Mouse (Mus musculus) CH12.LX (cell line): ENCODE data around the gene Tgif2. TPM values are rescaled to one million over a fixed set of nuclear protein-coding genes. Genes with fewer than 3 reads are reported as not detected.

Source experiments
- DNase-seq: peaks from one replicate; pipeline ENCODE4 v3.0.0-alpha.2; 2013; ENCODE audit errors: extremely low read depth
- H3K27ac ChIP-seq: 2 replicates; pipeline ENCODE4 v1.5.1; 2012; ENCODE audit warnings: low read depth, mild to moderate bottlenecking, control low read depth, moderate library complexity; ENCODE audit not compliant: insufficient read depth
- H3K27me3 ChIP-seq: replicated peaks from 2 replicates; pipeline ENCODE3; 2012; ENCODE audit warnings: inconsistent platforms
- H3K36me3 ChIP-seq, 2 experiments: replicated peaks in 1 of 2; 2 replicates each; pipeline versions ENCODE3 to v1.6.1; 2012; ENCODE audit warnings: inconsistent platforms in 1 of 2, low read length in 1 of 2, mild to moderate bottlenecking in 1 of 2, mixed read lengths in 1 of 2, moderate library complexity in 1 of 2; ENCODE audit not compliant: control insufficient read depth in 1 of 2, insufficient read depth in 1 of 2
- H3K4me1 ChIP-seq, 2 experiments: 2 replicates each; pipeline ENCODE4 v1.6.1; 2012; ENCODE audit warnings: inconsistent platforms in 1 of 2, moderate library complexity in 1 of 2; ENCODE audit not compliant: insufficient read depth in 2 of 2, control insufficient read depth in 1 of 2
- H3K4me2 ChIP-seq: 2 replicates; pipeline ENCODE4 v1.6.1; 2012; ENCODE audit warnings: low read depth, mild to moderate bottlenecking, control low read depth; ENCODE audit not compliant: poor library complexity, insufficient read depth, severe bottlenecking
- H3K4me3 ChIP-seq, 3 experiments: fragments of 150-350 bp in 1 of 3; sonication (generic) in 1 of 3; replicated peaks in 1 of 3; 2 replicates each; pipeline versions ENCODE3 to v1.5.1; 2011 to 2012; ENCODE audit warnings: low read depth in 2 of 3, low read length in 2 of 3, mild to moderate bottlenecking in 2 of 3, moderate library complexity in 2 of 3, control low read depth in 1 of 3, improper control_type of control experiment in 1 of 3, inconsistent platforms in 1 of 3, mixed read lengths in 1 of 3; ENCODE audit not compliant: poor library complexity in 1 of 3
- H3K79me2 ChIP-seq: replicated peaks from 2 replicates; pipeline ENCODE4 v1.6.1; 2012; ENCODE audit warnings: mild to moderate bottlenecking, moderate library complexity; ENCODE audit not compliant: control insufficient read depth, poor library complexity, insufficient read depth, severe bottlenecking; ENCODE audit errors: extremely low read depth
- H3K9ac ChIP-seq: 2 replicates; pipeline ENCODE4 v1.6.1; 2012; ENCODE audit warnings: low read depth, mild to moderate bottlenecking, control low read depth, moderate library complexity; ENCODE audit not compliant: insufficient read depth
- H3K9me3 ChIP-seq: replicated peaks from 2 replicates; pipeline ENCODE3; 2012; ENCODE audit warnings: low read length, inconsistent platforms, mixed read lengths
- BHLHE40 ChIP-seq: IDR thresholded peaks from 2 replicates; pipeline ENCODE4 v1.6.1; 2011; ENCODE audit warnings: mild to moderate bottlenecking, low read depth, low read length, improper control_type of control experiment
- CHD2 ChIP-seq: IDR thresholded peaks from 2 replicates; pipeline ENCODE4 v1.6.1; 2011; ENCODE audit warnings: low read length, improper control_type of control experiment
- CTCF ChIP-seq, 2 experiments: IDR thresholded peaks in 1 of 2; conservative IDR thresholded peaks in 1 of 2; 2 replicates each; pipeline ENCODE4 v1.5.1; 2011 to 2012; ENCODE audit warnings: low read depth in 2 of 2, low read length in 2 of 2, improper control_type of control experiment in 1 of 2, inconsistent platforms in 1 of 2, mild to moderate bottlenecking in 1 of 2, moderate library complexity in 1 of 2
- E2F4 ChIP-seq: IDR thresholded peaks from 2 replicates; pipeline ENCODE4 v1.6.1; 2011; ENCODE audit warnings: low read depth, low read length, improper control_type of control experiment; ENCODE audit not compliant: insufficient replicate concordance
- JUN ChIP-seq: IDR thresholded peaks from 2 replicates; pipeline ENCODE4 v1.6.1; 2011; ENCODE audit warnings: low read depth, mild to moderate bottlenecking, low read length, improper control_type of control experiment, moderate library complexity; ENCODE audit not compliant: insufficient read depth
- MAZ ChIP-seq: IDR thresholded peaks from 2 replicates; pipeline ENCODE4 v1.6.1; 2012; ENCODE audit warnings: low read depth, mild to moderate bottlenecking, inconsistent platforms, low read length, improper control_type of control experiment, moderate library complexity
- MYC ChIP-seq: IDR thresholded peaks from 2 replicates; pipeline ENCODE4 v1.6.1; 2011; ENCODE audit warnings: low read depth, mild to moderate bottlenecking, improper control_type of control experiment, low read length
- NELFE ChIP-seq: IDR thresholded peaks from 2 replicates; pipeline ENCODE4 v1.6.1; 2011; ENCODE audit warnings: low read depth, low read length, improper control_type of control experiment
- POLR2A ChIP-seq: IDR thresholded peaks from 2 replicates; pipeline ENCODE4 v1.6.1; 2011; ENCODE audit warnings: low read depth, mild to moderate bottlenecking, improper control_type of control experiment, low read length
- POLR2AphosphoS2 ChIP-seq: IDR thresholded peaks from 2 replicates; pipeline ENCODE4 v1.6.1; 2011; ENCODE audit warnings: low read depth, low read length, improper control_type of control experiment
- SIN3A ChIP-seq: IDR thresholded peaks from 2 replicates; pipeline ENCODE4 v1.6.1; 2012; ENCODE audit warnings: low read length, improper control_type of control experiment, inconsistent platforms
- TBP ChIP-seq: conservative IDR thresholded peaks from 2 replicates; pipeline ENCODE4 v1.6.1; 2011; ENCODE audit warnings: low read depth, low read length, improper control_type of control experiment
- TCF12 ChIP-seq: IDR thresholded peaks from 2 replicates; pipeline ENCODE4 v1.6.1; 2014; ENCODE audit warnings: low read depth, mild to moderate bottlenecking, inconsistent platforms, low read length, improper control_type of control experiment
- UBTF ChIP-seq: IDR thresholded peaks from 2 replicates; pipeline ENCODE4 v1.6.1; 2012; ENCODE audit warnings: low read depth, mild to moderate bottlenecking, inconsistent platforms, low read length, improper control_type of control experiment, moderate library complexity
- USF2 ChIP-seq: conservative IDR thresholded peaks from 2 replicates; pipeline ENCODE4 v1.6.1; 2011; ENCODE audit warnings: low read depth, low read length, improper control_type of control experiment
- ZC3H11A ChIP-seq: IDR thresholded peaks from 2 replicates; pipeline ENCODE4 v1.6.1; 2012; ENCODE audit warnings: low read depth, mild to moderate bottlenecking, inconsistent platforms, low read length, improper control_type of control experiment
- dilution Hi-C: fragments of 300-500 bp; cut with MboI; formaldehyde crosslinking; loops from 2 replicates; pipeline ENCODE4 v1.14.3; 2020; ENCODE audit warnings: low sequenced_read_pairs; ENCODE audit not compliant: extremely low pct_unique_long_range_greater_than_20kb, extremely low pct_ligation_motif_present
- in situ Hi-C: fragments of 300-500 bp; cut with MboI; formaldehyde crosslinking; loops from 3 replicates; pipeline ENCODE4 v1.14.3; 2019; ENCODE audit warnings: low sequenced_read_pairs, low pct_ligation_motif_present, low pct_unique_long_range_greater_than_20kb, mixed read lengths
- polyA plus RNA-seq: library from polyadenylated mRNA; unstranded; fragments of >175 nt; gene quantifications from 2 replicates; pipeline ENCODE4 v1.2.1, GENCODE M21; 2012; ENCODE audit warnings: low read depth; ENCODE audit not compliant: insufficient read length
- total RNA-seq, 2 experiments: library from RNA; depleted of rRNA; stranded (reverse); fragments of 300-350 nt in 1 of 2; fragments of >200 nt in 1 of 2; gene quantifications; 2 replicates each; pipeline ENCODE4 v1.2.3; 2012 to 2014

Tgif2 gene
- total and polyA plus RNA-seq, 3 experiments = 10.3 to 12.2 (median 11.3) TPM

GRCm38 (mm10) chr2:156887017-156887416, 47.2 kb downstream of the Tgif2 start, which contains the start of gene Sla2:
TSS of gene Sla2 (minus strand) at chr2:156887192.
- DNase-seq = peak; percentile 69

GRCm38 (mm10) chr2:156888490-156888889, 48.7 kb downstream of the Tgif2 start:
- DNase-seq = no peak
- Histone ChIP-seq H3K4me1 (peaks cover 3 to 36% of the 10 kb centered on the region in 2 experiments), H3K9me3 (no peaks in the 10 kb centered on the region), H3K4me2 (no peak overlapping the region), H3K4me3 (no peak overlapping the region), H3K36me3 (no peaks in the 10 kb centered on the region), H3K27me3 (no peaks in the 10 kb centered on the region), H3K79me2 (no peaks in the 10 kb centered on the region), H3K9ac (no peak overlapping the region), H3K27ac (no peak overlapping the region)
- in situ Hi-C loops = loop anchor here (5.0 to 25.0 kb wide), 2 partner anchors 34 to 199 kb away; partner anchors contain the start of genes Soga1 and Tldc2
- dilution Hi-C loops = no loop called here
- TF ChIP-seq NELFE (no peak), UBTF (no peak), MYC (no peak), ZC3H11A (no peak), MAZ (no peak), BHLHE40 (no peak), POLR2A (no peak), E2F4 (no peak), SIN3A (no peak), CTCF (conservative IDR thresholded peaks at IDR 0.05 in 1 of 2, IDR thresholded peaks at IDR 0.05 in 1 of 2; ENCODE audit: low read depth in 2 of 2, low read length in 2 of 2) (no peak), USF2 (no peak), JUN (no peak)

More at GRCm38 (mm10) chr2:156887017-156887416, 47.2 kb downstream of the Tgif2 start, which contains the start of gene Sla2:
- no peaks in the 10 kb centered on the region for H3K9me3 ChIP-seq
- peak within 1 kb of the TSS in 2 of 3 experiments; percentile 34 to 36 for H3K4me3 ChIP-seq
- H3K79me2 ChIP-seq = no peaks in the 10 kb centered on the region
- no peak within 1 kb of the TSS for H3K9ac ChIP-seq
- in situ Hi-C loops = loop anchor here (5.0 to 25.0 kb wide), 2 partner anchors 35 to 200 kb away; partner anchors contain the start of genes Soga1 and Tldc2
- 0 out of 2 replicates have a peak within 1 kb of the TSS, but pooled peaks have one; percentile 11 for H3K4me2 ChIP-seq
- no peaks in the 10 kb centered on the region for H3K27me3 ChIP-seq
- TF ChIP-seq TBP (0 out of 2 replicates have a peak, but pooled peaks have one; percentile 32), POLR2AphosphoS2 (no peak), TCF12 (peak; percentile 46; the same call in 1 of the 2 replicates), CHD2 (no peak), POLR2A (no peak), BHLHE40 (no peak)
- TF ChIP-seq, all 38 proteins: peak for 2
- Histone ChIP-seq H3K4me1 (peaks cover 6 to 45% of the 10 kb centered on the region in 2 experiments), H3K27ac (no peak within 1 kb of the TSS), H3K36me3 (no peaks in the 10 kb centered on the region)
- dilution Hi-C loops = no loop called here
